ENCODE assay signal across 29 mouse cellular contexts in the genomic region with DNA sequence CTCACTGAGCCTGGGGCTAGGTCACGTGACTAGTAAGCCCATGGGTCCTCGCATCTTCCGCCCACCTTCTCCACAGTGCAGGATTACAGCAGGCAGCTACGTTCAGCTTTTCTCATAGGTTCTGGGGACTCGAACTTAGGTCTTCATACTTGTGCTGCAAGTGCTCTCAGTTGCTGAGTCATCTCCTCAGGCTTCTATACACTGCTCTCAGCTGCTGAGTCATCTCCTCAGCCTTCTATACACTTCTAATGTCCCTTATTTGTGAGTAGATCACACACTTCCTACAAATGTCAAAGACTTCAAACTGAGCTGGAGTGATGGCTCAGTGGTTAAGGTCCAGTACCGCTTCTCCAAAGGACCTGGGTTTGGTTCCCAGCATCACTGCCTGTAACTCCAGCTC. TPM values are rescaled to one million over a fixed set of nuclear protein-coding genes. Genes with fewer than 3 reads are reported as not detected.
DNase-seq lines count a peak whose midpoint lies in the region; ATAC-seq and TF ChIP-seq lines count a peak whose summit lies in the region.
"Had no signal": no experiment of that assay in that cellular context is flagged by ENCODE, and none has a peak within 500 bp of the region (broad histone marks: within the 10 kb centered on the region; RNA-seq: fewer than 3 reads in every experiment).

No protein-coding gene starts in this region.

- in situ Hi-C loops in ES-E14 (cut with MboI; ENCODE audit: low sequenced_read_pairs in 2 of 2, unreplicated experiment in 2 of 2): no loop called here

- no peak overlapping the region for H3K4me2 ChIP-seq in liver, embryonic 12.5 days
- no peak overlapping the region for H3K4me2 ChIP-seq in liver, postnatal 0 days (ENCODE audit: low read depth, low read length)
- H3K4me2 ChIP-seq: hindbrain, embryonic 12.5 days had no signal

- no peaks in the 10 kb centered on the region for H3K27me3 ChIP-seq in liver, embryonic 12.5 days (replicated peaks)
- no peaks in the 10 kb centered on the region for H3K27me3 ChIP-seq in liver, postnatal 0 days (ENCODE audit: insufficient read depth, low read length)
- H3K27me3 ChIP-seq: hindbrain, embryonic 12.5 days had no signal

- ATAC-seq in liver, embryonic 12.5 days: peak; percentile 38; the same call in 1 of the 2 replicates
- ATAC-seq in erythroblast, adult 5-6 weeks (replicated peaks; ENCODE audit: low FRiP score, poor library complexity, severe bottlenecking): 0 out of 2 replicates have a peak, but pooled peaks have one; percentile 41
- peak; percentile 18; the same call in 1 of the 2 replicates for ATAC-seq in liver, postnatal 0 days
- ATAC-seq: forebrain, embryonic 14.5 days; hindbrain, embryonic 16.5 days; inflammation-experienced regulatory T-cells, adult 6 months had no signal

- no peaks in the 10 kb centered on the region for H3K9me3 ChIP-seq in liver, embryonic 12.5 days (replicated peaks)
- no peaks in the 10 kb centered on the region for H3K9me3 ChIP-seq in ES-E14 (ENCODE audit: control insufficient read depth, insufficient read depth, low read depth, low read length)
- H3K9me3 ChIP-seq in liver, postnatal 0 days (ENCODE audit: low read length): no peaks in the 10 kb centered on the region
- H3K9me3 ChIP-seq: embryonic facial prominence, embryonic 10.5 days; forebrain, embryonic 10.5 days; heart, embryonic 10.5 days; hindbrain, embryonic 12.5 days had no signal

- WGBS in liver, embryonic 12.5 days (ENCODE audit: insufficient replicate concordance): 68% methylated on average over 6 of the region's 6 CpGs
- WGBS in liver, postnatal 0 days (ENCODE audit: insufficient replicate concordance): 84% methylated on average over 6 of the region's 6 CpGs

- no peak for TF ChIP-seq EP300 in liver, postnatal 0 days (IDR thresholded peaks at IDR 0.05; ENCODE audit: low read depth)

- DNase-seq in liver: no peak
- no peak for DNase-seq in ES-E14 (ENCODE audit: low read depth, low spot score)
- DNase-seq in liver, postnatal 0 days: no peak
- DNase-seq in cerebellum, adult 9-10 months: no peak
- no peak for DNase-seq in thymus, postnatal 36 days
- no peak for DNase-seq in lung, postnatal 4 days
- DNase-seq: adrenal gland, postnatal 10 days; cerebellum, adult 18-20 months; cerebellum, postnatal 10 days; gastrocnemius, postnatal 10 days; heart, adult 18-20 months; heart, postnatal 10 days; heart, postnatal 4 days had no signal

- H3K9ac ChIP-seq in liver, embryonic 12.5 days: no peak overlapping the region
- no peak overlapping the region for H3K9ac ChIP-seq in ES-E14 (ENCODE audit: insufficient read depth, low read depth, low read length, poor library complexity, severe bottlenecking)
- no peak overlapping the region for H3K9ac ChIP-seq in liver, postnatal 0 days (replicated peaks)
- H3K9ac ChIP-seq: hindbrain, embryonic 12.5 days had no signal

- no peak overlapping the region for H3K4me3 ChIP-seq in liver, embryonic 12.5 days
- no peak overlapping the region for H3K4me3 ChIP-seq in ES-E14 (ENCODE audit: insufficient read depth in 1 of 2, low read depth in 1 of 2, low read length in 2 of 2, poor library complexity in 1 of 2, severe bottlenecking in 1 of 2)
- no peak overlapping the region for H3K4me3 ChIP-seq in liver, postnatal 0 days (ENCODE audit: low read depth, low read length)
- H3K4me3 ChIP-seq: embryonic facial prominence, embryonic 10.5 days; erythroblast, embryonic 14.5 days; forebrain, embryonic 10.5 days; heart, embryonic 10.5 days; hindbrain, embryonic 12.5 days had no signal

- no peak for TF ChIP-seq CTCF in liver, postnatal 0 days (IDR thresholded peaks at IDR 0.05; ENCODE audit: low read depth)

- H3K4me1 ChIP-seq in liver, embryonic 12.5 days: peaks cover 32% of the 10 kb centered on the region
- H3K4me1 ChIP-seq in ES-E14 (ENCODE audit: control insufficient read depth in 2 of 2, insufficient read depth in 2 of 2, low read length in 2 of 2, poor library complexity in 1 of 2): no peaks in the 10 kb centered on the region
- peaks cover 5% of the 10 kb centered on the region for H3K4me1 ChIP-seq in liver, postnatal 0 days (ENCODE audit: insufficient read depth)
- H3K4me1 ChIP-seq: forebrain, embryonic 10.5 days; hindbrain, embryonic 12.5 days had no signal

- 0 out of 2 replicates have a peak overlapping the region, but pooled peaks have one; percentile 33 for H3K27ac ChIP-seq in liver, embryonic 12.5 days
- H3K27ac ChIP-seq in ES-E14 (ENCODE audit: insufficient read depth, low read depth, low read length, poor library complexity, severe bottlenecking): no peak overlapping the region
- H3K27ac ChIP-seq in liver, postnatal 0 days (ENCODE audit: low read depth): no peak overlapping the region
- H3K27ac ChIP-seq: embryonic facial prominence, embryonic 10.5 days; forebrain, embryonic 10.5 days; heart, embryonic 10.5 days; hindbrain, embryonic 12.5 days had no signal

- no peaks in the 10 kb centered on the region for H3K36me3 ChIP-seq in liver, embryonic 12.5 days
- no peaks in the 10 kb centered on the region for H3K36me3 ChIP-seq in ES-E14 (ENCODE audit: control insufficient read depth, insufficient read depth, low read length, poor library complexity, severe bottlenecking)
- H3K36me3 ChIP-seq in liver, postnatal 0 days (replicated peaks; ENCODE audit: insufficient read depth, low read length): no peaks in the 10 kb centered on the region
- H3K36me3 ChIP-seq: embryonic facial prominence, embryonic 10.5 days; forebrain, embryonic 10.5 days; heart, embryonic 10.5 days; hindbrain, embryonic 12.5 days had no signal

TF ChIP-seq in ES-E14, 5 proteins besides CTCF, POLR2A, EP300 and RAD21:
- TF ChIP-seq MAFK (IDR thresholded peaks at IDR 0.05; ENCODE audit: insufficient read depth, low read depth, low read length) (peak; percentile 55; the same call in 1 of the 2 replicates), ZNF384 (IDR thresholded peaks at IDR 0.05; ENCODE audit: low read depth, low read length) (no peak)

RNA-seq across cellular contexts. Expression of gene Gm47791, which starts 21.2 kb away (rescaled TPM):
- not detected in 2 replicates for polyA plus RNA-seq in liver, embryonic 12.5 days (2016; fragmentation: Nextera tagmentation; extraction: Ambion mirVana)
- not detected in 2 replicates for total RNA-seq in ES-E14 (2012; rRNA removed)
- not detected in 2 replicates for total RNA-seq in erythroblast, adult 5-6 weeks (2015; ENCODE audit: low replicate concordance)
- not detected in 2 replicates for total RNA-seq in erythroblast, adult 5-6 weeks (2017; ENCODE audit: low replicate concordance)
- not detected in 2 replicates for polyA plus RNA-seq in liver, postnatal 0 days (2015; fragmentation: Nextera tagmentation; extraction: Ambion mirVana)
- total RNA-seq: adrenal gland, postnatal 10 days; adrenal gland, postnatal 4 days; gastrocnemius, postnatal 10 days; gastrocnemius, postnatal 4 days; heart, adult 18-20 months; heart, postnatal 10 days; heart, postnatal 4 days had no signal
- polyA plus RNA-seq: brain, embryonic 14.5 days; embryonic facial prominence, embryonic 10.5 days; embryonic facial prominence, embryonic 14.5 days; erythroblast, embryonic 14.5 days; forebrain, embryonic 10.5 days; forebrain, embryonic 14.5 days; frontal cortex, adult 2 months; heart, embryonic 10.5 days; heart, embryonic 14.5 days; hindbrain, embryonic 12.5 days; hindbrain, embryonic 16.5 days; inflammation-experienced regulatory T-cells, adult 6 months had no signal

RNA-seq across cellular contexts. Expression of gene Tm4sf20, which starts 24.0 kb away (rescaled TPM):
- polyA plus RNA-seq in liver, embryonic 12.5 days (2016; fragmentation: Nextera tagmentation; extraction: Ambion mirVana): not detected in 2 replicates
- total RNA-seq in ES-E14 (2012; rRNA removed): not detected in 2 replicates
- total RNA-seq in erythroblast, adult 5-6 weeks (2015; ENCODE audit: low replicate concordance): not detected in 2 replicates
- not detected in 2 replicates for total RNA-seq in erythroblast, adult 5-6 weeks (2017; ENCODE audit: low replicate concordance)
- polyA plus RNA-seq in liver, postnatal 0 days (2015; fragmentation: Nextera tagmentation; extraction: Ambion mirVana): not detected in 2 replicates
- total RNA-seq: adrenal gland, postnatal 10 days; adrenal gland, postnatal 4 days; gastrocnemius, postnatal 10 days; gastrocnemius, postnatal 4 days; heart, adult 18-20 months; heart, postnatal 10 days; heart, postnatal 4 days had no signal
- polyA plus RNA-seq: brain, embryonic 14.5 days; erythroblast, embryonic 14.5 days; forebrain, embryonic 10.5 days; forebrain, embryonic 14.5 days; frontal cortex, adult 2 months; heart, embryonic 10.5 days; heart, embryonic 14.5 days; hindbrain, embryonic 12.5 days; hindbrain, embryonic 16.5 days had no signal

RNA-seq across cellular contexts. Expression of gene Agfg1, which starts 47.0 kb away (rescaled TPM):
- 76.7 and 78.3 TPM in 2 replicates for polyA plus RNA-seq in liver, embryonic 12.5 days (2016; fragmentation: Nextera tagmentation; extraction: Ambion mirVana)
- total RNA-seq in ES-E14 (2012; rRNA removed): 46.1 and 66.6 TPM in 2 replicates
- 19.9 and 20.0 TPM in 2 replicates for total RNA-seq in erythroblast, adult 5-6 weeks (2015; ENCODE audit: low replicate concordance)
- 13.4 and 20.8 TPM in 2 replicates for total RNA-seq in erythroblast, adult 5-6 weeks (2017; ENCODE audit: low replicate concordance)
- polyA plus RNA-seq in liver, postnatal 0 days (2015; fragmentation: Nextera tagmentation; extraction: Ambion mirVana): 12.2 and 14.2 TPM in 2 replicates
